Mouse (Mus musculus) hindbrain, embryonic 12.5 days (tissue): ENCODE measurements around the gene Fem1b. TPM values are rescaled to one million over a fixed set of nuclear protein-coding genes. Genes with fewer than 3 reads are reported as not detected.
A peak's percentile ranks its signal among the peaks of the same experiment; 100 is the strongest.
"Not testable (repeated sequence)": the region's sequence is repeated elsewhere in the genome, so short reads cannot be mapped to it uniquely, and the experiment has no call there.

Source experiments
- ATAC-seq: fragments of 200-750 bp; cut with Nextera tagmentation; 2 replicates; pipeline ENCODE4 v1.8.0; 2017; ENCODE audit warnings: moderate TSS enrichment; ENCODE audit not compliant: low FRiP score
- H3K27ac ChIP-seq: fragments of 300-500 bp; sonication (generic); 2 replicates; pipeline ENCODE4 v1.5.1; 2016; ENCODE audit warnings: mild to moderate bottlenecking
- H3K27me3 ChIP-seq: fragments of 300-500 bp; sonication (generic); 2 replicates; pipeline ENCODE4 v1.6.1; 2016; ENCODE audit warnings: mild to moderate bottlenecking
- H3K36me3 ChIP-seq: fragments of 300-500 bp; sonication (generic); 2 replicates; pipeline ENCODE4 v1.6.1; 2016; ENCODE audit warnings: mild to moderate bottlenecking
- H3K4me1 ChIP-seq: fragments of 300-500 bp; sonication (generic); 2 replicates; pipeline ENCODE4 v1.6.1; 2016
- H3K4me2 ChIP-seq: fragments of 300-500 bp; sonication (generic); replicated peaks from 2 replicates; pipeline ENCODE4 v1.6.1; 2016; ENCODE audit warnings: mild to moderate bottlenecking
- H3K4me3 ChIP-seq: fragments of 300-500 bp; sonication (generic); 2 replicates; pipeline ENCODE4 v1.5.1; 2016; ENCODE audit warnings: mild to moderate bottlenecking
- H3K9ac ChIP-seq: fragments of 300-500 bp; sonication (generic); 2 replicates; pipeline ENCODE4 v1.6.1; 2016; ENCODE audit warnings: mild to moderate bottlenecking, moderate library complexity
- H3K9me3 ChIP-seq: fragments of 300-500 bp; sonication (generic); replicated peaks from 2 replicates; pipeline ENCODE4 v1.6.1; 2016; ENCODE audit warnings: mild to moderate bottlenecking
- WGBS: fragments of 180-500 bp; shearing (Covaris S2); methylation state at CpG from one replicate; pipeline ENCODE4 v1.1.7; 2016; 5-methylcytosine and 5-hydroxymethylcytosine counted together
- polyA plus RNA-seq: library from polyadenylated mRNA; unstranded; fragments of >200 nt; fragmentation: Nextera tagmentation; extraction: Ambion mirVana; gene quantifications from 2 replicates; pipeline ENCODE4 v1.2.1, GENCODE M21; 2016

Gene Fem1b
- polyA plus RNA-seq, 1 experiment from 2014 or later, result 55.7 TPM

DNA sequence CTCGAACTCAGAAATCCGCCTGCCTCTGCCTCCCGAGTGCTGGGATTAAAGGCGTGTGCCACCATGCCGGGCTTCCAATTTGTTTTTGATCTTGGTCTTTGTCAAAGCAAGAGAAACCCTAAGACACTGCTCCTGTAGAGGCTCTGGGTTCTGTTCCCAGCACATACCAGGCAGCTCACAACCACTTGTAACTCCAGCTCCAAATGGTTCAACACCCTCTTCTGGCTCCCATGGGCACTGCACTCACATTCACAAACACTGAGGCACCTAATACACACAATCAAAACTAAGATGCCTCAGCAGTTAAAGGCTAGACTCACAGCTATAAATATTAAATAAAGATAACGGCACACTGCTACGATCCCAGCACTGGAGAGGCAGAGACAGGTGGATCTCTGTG is 10.1 kb upstream of the Fem1b start:
- 98% methylated on average over 7 of the region's 7 CpGs for WGBS
- no peak for ATAC-seq
- Histone ChIP-seq H3K4me3 (no peak overlapping the region), H3K4me2 (no peak overlapping the region), H3K9me3 (no peaks in the 10 kb centered on the region), H3K27me3 (peaks cover 3% of the 10 kb centered on the region; the same call in 1 of the 2 replicates), H3K27ac (no peak overlapping the region), H3K4me1 (peaks cover 16% of the 10 kb centered on the region), H3K9ac (no peak overlapping the region), H3K36me3 (no peaks in the 10 kb centered on the region)

GRCm38 (mm10) chr9:62820829-62821228 is 9.1 kb upstream of the Fem1b start:
- H3K9me3 ChIP-seq, result no peaks in the 10 kb centered on the region
- H3K27me3 ChIP-seq, result no peaks in the 10 kb centered on the region
- H3K4me1 ChIP-seq, result peaks cover 6% of the 10 kb centered on the region
- H3K4me3 ChIP-seq, result no peak overlapping the region
- H3K27ac ChIP-seq, result no peak overlapping the region
- 81% methylated on average over 6 of the region's 6 CpGs for WGBS
- no peak overlapping the region for H3K4me2 ChIP-seq
- no peak overlapping the region for H3K9ac ChIP-seq
- ATAC-seq, result no peak
- H3K36me3 ChIP-seq, result no peaks in the 10 kb centered on the region

DNA sequence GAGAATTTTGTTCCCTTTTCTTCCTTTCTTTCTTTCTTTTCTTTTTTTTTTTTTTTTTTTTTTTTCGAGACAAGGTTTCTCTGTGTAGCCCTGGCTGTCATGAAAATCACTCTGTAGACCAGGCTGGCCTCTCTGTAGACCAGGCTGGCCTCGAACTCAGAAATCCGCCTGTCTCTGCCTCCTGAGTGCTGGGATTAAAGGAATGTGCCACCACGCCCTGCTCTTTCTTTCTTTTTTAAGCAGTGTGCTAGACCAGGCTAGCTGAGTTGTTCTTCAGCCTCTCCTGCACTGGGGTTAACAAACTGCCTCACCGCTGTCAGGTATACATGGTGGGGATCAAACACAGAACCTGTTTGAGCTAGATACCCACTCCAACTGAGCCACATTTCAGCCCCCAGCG is 8.2 kb upstream of the Fem1b start:
- H3K4me2 ChIP-seq, H3K36me3 ChIP-seq, H3K4me3 ChIP-seq, H3K27me3 ChIP-seq, ATAC-seq, H3K9me3 ChIP-seq, H3K27ac ChIP-seq, H3K4me1 ChIP-seq, H3K9ac ChIP-seq: not testable (repeated sequence)
- 86% methylated on average over 6 of the region's 6 CpGs for WGBS

GRCm38 (mm10) chr9:62819494-62819893 is 7.8 kb upstream of the Fem1b start:
- Histone ChIP-seq H3K4me3 (no peak overlapping the region), H3K9me3 (no peaks in the 10 kb centered on the region), H3K4me2 (no peak overlapping the region), H3K27ac (no peak overlapping the region), H3K36me3 (no peaks in the 10 kb centered on the region), H3K9ac (no peak overlapping the region), H3K4me1 (no peaks in the 10 kb centered on the region), H3K27me3 (no peaks in the 10 kb centered on the region)
- no peak for ATAC-seq
- 92% methylated on average over 3 of the region's 3 CpGs for WGBS

GRCm38 (mm10) chr9:62817828-62818614 is 6.3 kb upstream of the Fem1b start:
- H3K27ac ChIP-seq, result no peak overlapping the region
- H3K4me1 ChIP-seq, result no peaks in the 10 kb centered on the region
- WGBS, result 75% methylated on average over 4 of the region's 4 CpGs

GRCm38 (mm10) chr9:62817099-62817571 is 5.4 kb upstream of the Fem1b start:
- Histone ChIP-seq H3K4me3 (no peak overlapping the region), H3K36me3 (no peaks in the 10 kb centered on the region), H3K27ac (no peak overlapping the region), H3K9ac (no peak overlapping the region), H3K4me1 (peaks cover 6% of the 10 kb centered on the region), H3K27me3 (no peaks in the 10 kb centered on the region), H3K4me2 (no peak overlapping the region), H3K9me3 (no peaks in the 10 kb centered on the region)
- 68% methylated on average over 12 of the region's 12 CpGs for WGBS
- ATAC-seq, result no peak

More at GRCm38 (mm10) chr9:62817828-62818614, 6.3 kb upstream of the Fem1b start:
- Histone ChIP-seq H3K9ac (no peak overlapping the region), H3K9me3 (no peaks in the 10 kb centered on the region), H3K4me3 (no peak overlapping the region), H3K4me2 (no peak overlapping the region), H3K27me3 (no peaks in the 10 kb centered on the region), H3K36me3 (no peaks in the 10 kb centered on the region)
- ATAC-seq, result no peak

DNA sequence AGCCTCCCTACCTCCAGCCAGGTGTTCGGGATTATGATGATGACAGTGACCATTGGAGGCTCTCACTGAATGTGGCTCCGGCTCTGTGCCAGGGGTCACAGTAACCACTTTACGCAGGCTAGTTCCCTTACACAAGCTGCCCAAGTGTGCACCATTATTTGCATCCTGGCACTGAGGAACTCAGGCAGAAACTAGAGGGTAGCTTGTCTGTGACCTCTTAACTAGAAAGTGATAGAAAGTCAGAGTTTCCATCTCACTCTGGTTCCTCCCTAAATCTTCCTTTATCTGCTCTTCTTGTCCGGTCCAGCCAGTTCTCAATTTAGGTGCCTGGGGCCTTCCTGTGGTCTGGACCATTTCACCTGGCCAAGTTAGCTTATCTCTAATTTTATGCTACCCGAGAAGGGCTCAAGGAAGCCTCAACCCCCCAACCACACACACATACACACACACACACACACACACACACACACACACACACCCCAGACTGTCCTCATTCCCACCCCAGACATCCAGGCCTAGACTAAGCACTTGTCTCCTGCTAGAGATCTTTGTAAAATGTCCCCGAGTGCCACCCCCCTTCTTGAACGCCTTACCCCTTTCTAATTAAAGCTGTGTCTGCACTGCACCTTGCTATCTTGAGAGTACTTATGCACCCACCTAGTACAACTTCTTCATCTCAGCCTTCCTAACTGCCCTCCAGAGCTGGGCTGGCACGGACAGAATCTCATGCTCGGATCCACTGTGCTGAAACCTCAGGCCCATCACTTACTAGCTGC is 4.8 kb upstream of the Fem1b start:
- H3K4me1 ChIP-seq, result peaks cover 8% of the 10 kb centered on the region
- 88% methylated on average over 9 of the region's 9 CpGs for WGBS
- no peak overlapping the region for H3K9ac ChIP-seq
- no peaks in the 10 kb centered on the region for H3K9me3 ChIP-seq
- no peaks in the 10 kb centered on the region for H3K27me3 ChIP-seq
- H3K4me2 ChIP-seq, result no peak overlapping the region
- no peaks in the 10 kb centered on the region for H3K36me3 ChIP-seq
- no peak overlapping the region for H3K4me3 ChIP-seq
- ATAC-seq, result no peak
- no peak overlapping the region for H3K27ac ChIP-seq

GRCm38 (mm10) chr9:62814751-62815150 is 3.0 kb upstream of the Fem1b start:
- Histone ChIP-seq H3K36me3 (no peaks in the 10 kb centered on the region), H3K27ac (no peak overlapping the region), H3K4me3 (no peak overlapping the region), H3K4me1 (peaks cover 13% of the 10 kb centered on the region), H3K9me3 (no peaks in the 10 kb centered on the region), H3K9ac (no peak overlapping the region), H3K4me2 (no peak overlapping the region), H3K27me3 (no peaks in the 10 kb centered on the region)
- ATAC-seq, result no peak
- 92% methylated on average over 2 of the region's 2 CpGs for whole genome bisulfite sequencing

DNA sequence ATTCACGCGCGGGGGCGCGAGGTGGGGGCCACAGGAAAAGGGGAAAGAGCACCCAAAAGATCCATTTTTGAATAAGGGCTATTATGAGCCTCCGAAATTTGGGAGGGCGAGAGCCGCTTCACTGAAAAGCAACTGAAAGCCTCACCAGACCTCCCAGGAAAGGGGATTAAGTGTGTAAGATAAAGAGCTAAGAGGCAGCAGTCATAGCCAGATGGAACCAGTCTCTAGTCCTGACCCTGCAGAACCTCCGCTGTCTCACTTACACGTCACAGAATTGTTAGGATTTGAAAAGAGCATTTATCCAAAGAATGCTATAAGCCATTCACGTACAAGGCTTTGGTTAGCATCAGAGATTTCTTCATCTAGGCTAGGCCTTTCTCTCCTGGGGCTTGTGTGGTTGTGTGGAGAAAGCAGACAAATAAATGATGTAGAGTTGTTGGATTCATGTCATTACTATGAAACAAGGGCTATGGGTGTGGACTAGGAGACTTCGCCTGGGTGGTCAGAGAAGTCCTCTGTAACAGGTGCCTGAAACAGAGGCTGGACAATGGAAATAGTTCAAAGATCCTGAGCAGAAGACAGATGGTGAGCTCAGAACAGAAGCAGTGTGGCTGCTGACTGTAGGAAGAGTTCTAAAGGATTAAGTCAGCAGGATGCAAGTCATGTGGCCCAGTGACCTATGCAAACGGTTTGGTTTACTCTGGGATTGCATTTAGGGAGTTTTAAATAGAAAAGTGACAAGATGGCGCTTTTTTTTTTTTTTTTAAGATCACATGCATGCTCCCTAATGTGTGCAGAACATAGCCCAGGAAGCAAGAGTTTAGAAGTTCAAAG is 699 bp upstream of the Fem1b start:
- ATAC-seq, result no peak
- no peaks in the 10 kb centered on the region for H3K36me3 ChIP-seq
- peak overlapping the region; percentile 72 for H3K4me2 ChIP-seq
- H3K27ac ChIP-seq, result peak overlapping the region; percentile 97
- peaks cover 30% of the 10 kb centered on the region for H3K4me1 ChIP-seq
- H3K9me3 ChIP-seq, result no peaks in the 10 kb centered on the region
- H3K27me3 ChIP-seq, result no peaks in the 10 kb centered on the region
- WGBS, result 14% methylated on average over 14 of the region's 14 CpGs
- peak overlapping the region; percentile 95 for H3K9ac ChIP-seq
- peak overlapping the region; percentile 99 for H3K4me3 ChIP-seq

GRCm38 (mm10) chr9:62810543-62811515 is 905 bp downstream of the Fem1b start:
- Histone ChIP-seq H3K4me3 (peak overlapping the region; percentile 99), H3K9ac (peak overlapping the region; percentile 95), H3K9me3 (no peaks in the 10 kb centered on the region), H3K36me3 (no peaks in the 10 kb centered on the region), H3K27me3 (no peaks in the 10 kb centered on the region), H3K4me2 (peak overlapping the region; percentile 72), H3K27ac (peak overlapping the region; percentile 97), H3K4me1 (peaks cover 30% of the 10 kb centered on the region)
- under 1% methylated on average over 57 of the region's 58 CpGs for WGBS
- peak; percentile 78 for ATAC-seq

DNA sequence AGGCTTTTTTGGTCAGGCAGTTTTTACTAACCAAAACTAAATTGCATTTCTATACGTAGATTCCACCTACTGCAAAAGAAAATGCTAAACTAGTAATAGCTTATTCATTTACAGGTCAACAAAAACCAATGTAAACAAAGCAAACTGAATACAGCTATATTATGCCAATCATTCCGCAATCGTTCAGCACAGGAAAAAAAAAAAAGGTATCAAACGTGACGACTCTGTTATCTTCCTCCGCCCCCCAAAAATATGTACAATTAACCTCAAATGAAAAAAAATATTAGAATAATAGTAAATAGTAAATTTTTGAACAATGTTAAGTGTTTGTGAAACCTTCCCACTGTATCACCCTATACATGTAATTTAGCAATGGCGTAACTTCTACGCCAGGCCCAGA is 1.6 kb downstream of the Fem1b start:
- peak overlapping the region; percentile 72 for H3K4me2 ChIP-seq
- no peak for ATAC-seq
- H3K36me3 ChIP-seq, result no peaks in the 10 kb centered on the region
- WGBS, result 18% methylated on average over 8 of the region's 8 CpGs
- H3K27ac ChIP-seq, result 0 out of 2 replicates have a peak overlapping the region, but pooled peaks have one; percentile 97
- peak overlapping the region; percentile 95 for H3K9ac ChIP-seq
- peak overlapping the region; percentile 99 for H3K4me3 ChIP-seq
- H3K27me3 ChIP-seq, result no peaks in the 10 kb centered on the region
- H3K4me1 ChIP-seq, result peaks cover 30% of the 10 kb centered on the region
- no peaks in the 10 kb centered on the region for H3K9me3 ChIP-seq
